Mouse (Mus musculus) limb, embryonic 12.5 days (tissue): ENCODE results near the gene Mast2. TPM values are rescaled to one million over a fixed set of nuclear protein-coding genes. Genes with fewer than 3 reads are reported as not detected.

Source experiments
- ATAC-seq: fragments of 200-750 bp; cut with Nextera tagmentation; 2 replicates; pipeline ENCODE4 v1.8.0; 2017; ENCODE audit warnings: low read depth, moderate TSS enrichment; ENCODE audit not compliant: insufficient number of reproducible peaks, insufficient read depth, low FRiP score, low TSS enrichment
- H3K27ac ChIP-seq: fragments of 300-500 bp; sonication (generic); 2 replicates; pipeline ENCODE4 v1.5.1; 2016; ENCODE audit warnings: mild to moderate bottlenecking, moderate library complexity
- H3K27me3 ChIP-seq: fragments of 300-500 bp; sonication (generic); 2 replicates; pipeline ENCODE4 v1.6.1; 2016; ENCODE audit warnings: mild to moderate bottlenecking, moderate library complexity
- H3K36me3 ChIP-seq: fragments of 300-500 bp; sonication (generic); 2 replicates; pipeline ENCODE4 v1.6.1; 2016; ENCODE audit warnings: mild to moderate bottlenecking, moderate library complexity
- H3K4me1 ChIP-seq: fragments of 300-500 bp; sonication (generic); replicated peaks from 2 replicates; pipeline ENCODE4 v1.6.1; 2016
- H3K4me2 ChIP-seq: fragments of 300-500 bp; sonication (generic); 2 replicates; pipeline ENCODE4 v1.6.1; 2016; ENCODE audit warnings: mild to moderate bottlenecking, moderate library complexity
- H3K4me3 ChIP-seq: fragments of 300-500 bp; sonication (generic); replicated peaks from 2 replicates; pipeline ENCODE4 v1.5.1; 2016; ENCODE audit warnings: mild to moderate bottlenecking
- H3K9ac ChIP-seq: fragments of 300-500 bp; sonication (generic); replicated peaks from 2 replicates; pipeline ENCODE4 v1.6.1; 2016; ENCODE audit warnings: mild to moderate bottlenecking, moderate library complexity
- H3K9me3 ChIP-seq: fragments of 300-500 bp; sonication (generic); 2 replicates; pipeline ENCODE4 v1.6.1; 2016; ENCODE audit warnings: mild to moderate bottlenecking, moderate library complexity
- WGBS: fragments of 180-500 bp; shearing (Covaris S2); methylation state at CpG from one replicate; pipeline ENCODE4 v1.1.7; 2016; 5-methylcytosine and 5-hydroxymethylcytosine counted together
- polyA plus RNA-seq: library from polyadenylated mRNA; unstranded; fragments of >200 nt; fragmentation: Nextera tagmentation; extraction: Ambion mirVana; gene quantifications from 2 replicates; pipeline ENCODE4 v1.2.1, GENCODE M21; 2016

The Mast2 gene
- polyA plus RNA-seq, 1 experiment from 2014 or later = 22.0 TPM

- no peak overlapping the region for H3K9ac ChIP-seq
- no peaks in the 10 kb centered on the region for H3K36me3 ChIP-seq
- no peak for ATAC-seq
These were observed 121.9 kb downstream of the Mast2 start for GRCm38 (mm10) chr4:116342119-116342518.

DNA sequence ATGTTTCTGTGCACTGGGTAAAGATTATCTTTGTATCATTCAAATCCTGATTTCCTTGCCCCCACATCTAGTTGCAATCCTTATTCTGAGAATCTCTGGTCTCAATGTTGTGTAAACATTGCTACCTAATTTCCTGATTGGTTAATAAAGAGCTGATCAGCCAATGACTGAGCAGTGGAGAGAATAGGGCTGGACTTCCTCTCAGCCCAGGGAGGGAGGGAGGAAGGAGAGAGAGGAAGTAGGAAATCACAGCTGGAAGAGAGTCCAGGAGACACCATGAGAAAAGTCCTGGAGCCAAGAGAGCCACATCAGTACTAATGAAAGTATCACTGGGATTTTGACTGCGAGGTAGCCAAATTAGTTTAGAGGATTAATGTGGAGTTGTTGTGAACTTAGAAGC, 127.7 kb downstream of the Mast2 start:
- Histone ChIP-seq H3K36me3 (0 out of 2 replicates have a peak, but pooled peaks cover 3% of the 10 kb centered on the region), H3K4me1 (no peaks in the 10 kb centered on the region), H3K4me2 (no peak overlapping the region), H3K27ac (no peak overlapping the region), H3K9me3 (no peaks in the 10 kb centered on the region), H3K9ac (no peak overlapping the region), H3K27me3 (no peaks in the 10 kb centered on the region), H3K4me3 (no peak overlapping the region)
- ATAC-seq = no peak
- 86% methylated on average over 1 of the region's 1 CpGs for WGBS

More at GRCm38 (mm10) chr4:116342119-116342518, 121.9 kb downstream of the Mast2 start:
- Histone ChIP-seq H3K4me1 (no peaks in the 10 kb centered on the region), H3K4me2 (no peak overlapping the region), H3K27me3 (no peaks in the 10 kb centered on the region), H3K9me3 (no peaks in the 10 kb centered on the region), H3K4me3 (no peak overlapping the region), H3K27ac (no peak overlapping the region)

DNA sequence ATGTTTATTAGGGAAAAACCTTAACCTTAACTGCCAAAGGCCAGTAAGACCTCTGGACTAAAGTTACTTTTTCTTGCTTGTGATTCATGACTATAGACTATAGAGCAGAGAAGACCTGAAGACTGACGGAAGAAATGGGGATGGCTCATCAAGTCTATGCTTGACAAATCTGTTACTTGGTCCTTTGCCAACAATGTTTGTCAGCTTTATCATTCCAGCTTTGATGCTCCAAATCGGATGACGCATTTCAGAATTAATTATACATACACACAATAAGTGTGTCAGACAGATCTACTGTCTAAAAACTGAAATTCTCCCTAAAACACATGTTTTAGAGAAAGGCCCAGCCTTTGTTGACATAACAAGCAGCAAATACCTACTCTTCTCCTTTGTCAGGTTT, 134.7 kb downstream of the Mast2 start:
- H3K9ac ChIP-seq = no peak overlapping the region
- H3K4me2 ChIP-seq = no peak overlapping the region
- 94% methylated on average over 3 of the region's 3 CpGs for WGBS
- H3K27ac ChIP-seq = no peak overlapping the region
- H3K4me3 ChIP-seq = no peak overlapping the region
- H3K36me3 ChIP-seq = peaks cover 46% of the 10 kb centered on the region
- H3K27me3 ChIP-seq = no peaks in the 10 kb centered on the region
- no peaks in the 10 kb centered on the region for H3K9me3 ChIP-seq
- H3K4me1 ChIP-seq = no peaks in the 10 kb centered on the region
- ATAC-seq = no peak

- Histone ChIP-seq H3K9ac (no peak overlapping the region), H3K4me1 (no peaks in the 10 kb centered on the region), H3K27ac (no peak overlapping the region), H3K4me2 (no peak overlapping the region), H3K27me3 (no peaks in the 10 kb centered on the region), H3K4me3 (no peak overlapping the region), H3K36me3 (peaks cover 85% of the 10 kb centered on the region), H3K9me3 (no peaks in the 10 kb centered on the region)
- 94% methylated on average over 6 of the region's 6 CpGs for WGBS
- ATAC-seq = no peak
These were observed 141.9 kb downstream of the Mast2 start for GRCm38 (mm10) chr4:116322127-116322526.

DNA sequence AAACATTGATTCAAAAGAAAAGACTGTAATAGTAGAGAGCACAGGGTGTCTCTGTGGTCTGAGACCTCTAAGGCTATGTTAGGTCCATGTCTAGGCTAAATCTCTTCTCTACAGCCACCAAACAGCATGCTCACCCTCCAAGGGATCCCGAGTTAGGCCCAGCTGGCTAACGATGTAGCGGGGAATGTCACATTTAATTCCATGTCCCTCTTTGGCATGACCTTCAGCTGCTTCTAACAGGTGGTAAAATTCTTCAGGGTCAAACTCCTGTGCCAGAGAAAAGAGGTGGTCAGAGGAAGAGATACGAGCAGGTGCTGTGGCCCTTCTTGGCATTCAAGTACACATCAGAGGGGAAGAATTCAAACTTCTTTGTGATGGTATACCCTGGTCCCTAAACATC, 146.4 kb downstream of the Mast2 start:
- Histone ChIP-seq H3K27ac (no peak overlapping the region), H3K4me1 (no peaks in the 10 kb centered on the region), H3K4me2 (no peak overlapping the region), H3K9me3 (no peaks in the 10 kb centered on the region), H3K27me3 (no peaks in the 10 kb centered on the region), H3K4me3 (no peak overlapping the region), H3K9ac (no peak overlapping the region), H3K36me3 (peaks cover 98% of the 10 kb centered on the region)
- 96% methylated on average over 4 of the region's 4 CpGs for WGBS
- ATAC-seq = no peak

DNA sequence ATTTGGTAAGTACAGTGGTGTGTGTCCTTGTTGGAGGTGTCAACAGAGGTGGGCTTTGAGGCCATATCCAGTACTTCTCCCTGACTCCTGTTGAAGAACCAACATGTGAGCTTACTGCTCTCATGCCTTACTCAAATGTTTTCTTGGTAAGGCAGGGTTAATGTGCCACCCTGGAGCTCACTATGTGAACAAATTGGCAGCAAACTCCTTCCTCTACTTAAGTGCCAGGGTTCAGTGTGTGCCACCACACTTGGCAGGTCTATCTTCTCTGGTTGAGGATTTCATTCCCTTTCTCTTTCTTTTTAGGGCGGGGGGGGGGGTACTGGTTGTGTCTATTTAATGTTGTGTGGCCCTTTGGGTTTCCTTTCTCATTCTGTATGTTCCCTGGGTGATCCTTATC, 159.4 kb downstream of the Mast2 start:
- no peaks in the 10 kb centered on the region for H3K27me3 ChIP-seq
- peaks cover 66% of the 10 kb centered on the region for H3K36me3 ChIP-seq
- no peak overlapping the region for H3K9ac ChIP-seq
- no peak overlapping the region for H3K4me2 ChIP-seq
- WGBS = 11% methylated on average over 1 of the region's 1 CpGs
- no peak for ATAC-seq
- H3K4me1 ChIP-seq = no peaks in the 10 kb centered on the region
- H3K9me3 ChIP-seq = no peaks in the 10 kb centered on the region
- no peak overlapping the region for H3K27ac ChIP-seq
- no peak overlapping the region for H3K4me3 ChIP-seq

DNA sequence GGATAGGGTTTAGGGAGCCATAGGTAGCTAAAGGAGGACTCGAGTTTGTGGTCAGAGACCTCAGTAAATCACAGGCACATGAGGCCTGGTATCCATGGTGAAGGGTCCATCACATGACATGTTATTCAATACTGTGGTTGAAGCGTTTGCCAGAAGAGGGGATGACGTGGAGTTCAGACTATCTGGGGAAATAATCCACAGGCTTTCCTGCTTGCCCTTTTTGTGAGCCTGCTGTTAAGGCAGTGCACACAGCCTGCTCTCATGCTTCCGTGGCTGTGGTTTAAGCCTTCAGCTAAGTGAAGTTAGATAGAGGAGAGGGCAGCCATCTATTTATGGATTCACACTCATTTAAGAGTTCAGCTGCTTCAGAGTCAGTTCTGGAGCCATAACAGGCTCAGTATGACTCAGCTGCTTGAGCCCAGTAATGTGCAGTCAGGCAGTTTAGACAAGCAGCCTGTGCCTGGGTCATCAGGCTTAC, 163.1 kb downstream of the Mast2 start:
- Histone ChIP-seq H3K36me3 (peaks cover 64% of the 10 kb centered on the region), H3K4me2 (no peak overlapping the region), H3K27me3 (no peaks in the 10 kb centered on the region), H3K27ac (no peak overlapping the region), H3K9me3 (no peaks in the 10 kb centered on the region), H3K4me1 (no peaks in the 10 kb centered on the region), H3K4me3 (no peak overlapping the region), H3K9ac (no peak overlapping the region)
- 68% methylated on average over 4 of the region's 4 CpGs for WGBS
- no peak for ATAC-seq

GRCm38 (mm10) chr4:116293296-116293695, 170.7 kb downstream of the Mast2 start:
- no peaks in the 10 kb centered on the region for H3K9me3 ChIP-seq
- H3K36me3 ChIP-seq = peaks cover 89% of the 10 kb centered on the region
- H3K27me3 ChIP-seq = no peaks in the 10 kb centered on the region
- H3K27ac ChIP-seq = no peak overlapping the region
- WGBS = 89% methylated on average over 12 of the region's 12 CpGs
- no peaks in the 10 kb centered on the region for H3K4me1 ChIP-seq
- H3K4me3 ChIP-seq = no peak overlapping the region
- no peak overlapping the region for H3K9ac ChIP-seq
- H3K4me2 ChIP-seq = no peak overlapping the region
- no peak for ATAC-seq

GRCm38 (mm10) chr4:116291561-116291960, 172.4 kb downstream of the Mast2 start:
- Histone ChIP-seq H3K4me2 (no peak overlapping the region), H3K4me1 (no peaks in the 10 kb centered on the region), H3K4me3 (no peak overlapping the region), H3K9ac (no peak overlapping the region), H3K36me3 (peaks cover 92% of the 10 kb centered on the region), H3K9me3 (no peaks in the 10 kb centered on the region), H3K27me3 (no peaks in the 10 kb centered on the region), H3K27ac (no peak overlapping the region)
- 89% methylated on average over 6 of the region's 6 CpGs for whole genome bisulfite sequencing
- ATAC-seq = no peak

DNA sequence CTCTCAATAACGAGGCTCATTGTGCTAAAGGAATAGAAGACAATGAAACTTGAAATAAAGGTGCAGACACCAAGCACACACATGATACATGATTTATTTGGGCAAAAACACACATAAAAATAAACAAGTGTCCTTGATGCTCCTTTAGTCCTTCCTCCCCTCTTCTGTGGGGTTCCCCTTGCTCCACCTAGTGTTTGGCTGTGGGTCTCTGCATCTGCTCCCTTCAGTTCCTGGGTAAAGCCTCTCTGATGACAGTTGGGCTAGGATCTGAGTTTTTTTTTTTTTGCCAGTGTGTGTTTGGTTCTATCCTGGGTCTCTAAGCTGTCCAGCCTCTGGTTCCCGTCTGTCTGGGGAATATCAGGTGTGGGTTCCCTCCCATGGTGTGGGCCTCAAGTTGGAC, 181.8 kb downstream of the Mast2 start:
- peaks cover 62% of the 10 kb centered on the region for H3K36me3 ChIP-seq
- no peak overlapping the region for H3K9ac ChIP-seq
- no peaks in the 10 kb centered on the region for H3K4me1 ChIP-seq
- H3K27me3 ChIP-seq = no peaks in the 10 kb centered on the region
- WGBS = 76% methylated on average over 2 of the region's 2 CpGs
- H3K4me3 ChIP-seq = no peak overlapping the region
- no peak for ATAC-seq
- no peak overlapping the region for H3K4me2 ChIP-seq
- no peaks in the 10 kb centered on the region for H3K9me3 ChIP-seq
- H3K27ac ChIP-seq = no peak overlapping the region

DNA sequence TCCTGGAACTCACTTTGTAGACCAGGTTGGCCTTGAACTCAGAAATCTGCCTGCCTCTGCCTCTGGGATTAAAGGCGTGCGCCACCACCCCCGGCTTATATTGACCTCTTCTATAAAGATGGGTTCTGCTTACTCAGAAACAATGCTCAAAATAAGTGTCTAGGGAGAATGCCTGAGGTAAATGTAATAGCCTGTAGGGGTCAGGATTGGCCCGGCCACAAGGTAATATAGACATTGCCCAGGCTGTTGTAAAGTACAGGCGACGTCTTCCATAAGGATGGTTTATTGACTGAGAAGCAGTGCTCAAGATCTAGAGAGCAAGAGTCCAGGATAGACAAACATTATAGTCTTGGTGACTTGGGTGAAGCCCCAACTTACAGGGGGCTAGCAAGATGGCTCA, 195.8 kb downstream of the Mast2 start:
- no peaks in the 10 kb centered on the region for H3K9me3 ChIP-seq
- no peak overlapping the region for H3K9ac ChIP-seq
- H3K27ac ChIP-seq = no peak overlapping the region
- no peak overlapping the region for H3K4me2 ChIP-seq
- H3K27me3 ChIP-seq = no peaks in the 10 kb centered on the region
- WGBS = 97% methylated on average over 6 of the region's 6 CpGs
- H3K36me3 ChIP-seq = peaks cover 77% of the 10 kb centered on the region
- no peak overlapping the region for H3K4me3 ChIP-seq
- H3K4me1 ChIP-seq = no peaks in the 10 kb centered on the region
- ATAC-seq = no peak
